Mouse (Mus musculus): ENCODE results near the gene Gm20683. TPM values are rescaled to one million over a fixed set of nuclear protein-coding genes. Genes with fewer than 3 reads are reported as not detected.
A peak's percentile ranks its signal among the peaks of the same experiment; 100 is the strongest.

Gm20683 gene
- total and polyA plus RNA-seq, 2 experiments from 2014 or later, result 1.5 TPM; not detected in 1

GRCm38 (mm10) chr17:25883268-25883667 is 41.7 kb upstream of the Gm20683 start:
- Histone ChIP-seq H3K9me3 (replicated peaks; ENCODE audit: control insufficient read depth, low read length) (no peaks in the 10 kb centered on the region), H3K4me2 (ENCODE audit: low read depth, low read length) (no peak overlapping the region), H3K9ac (replicated peaks; ENCODE audit: low read depth, low read length) (no peak overlapping the region), H3K27ac (ENCODE audit: low read depth) (no peak overlapping the region), H3K36me3 (replicated peaks; ENCODE audit: control insufficient read depth, insufficient read depth, low read length) (peaks cover 28% of the 10 kb centered on the region), H3K4me3 (ENCODE audit: low read depth, low read length) (no peak overlapping the region), H3K27me3 (ENCODE audit: control insufficient read depth, insufficient read depth, low read length) (no peaks in the 10 kb centered on the region), H3K4me1 (ENCODE audit: control insufficient read depth, insufficient read depth) (no peaks in the 10 kb centered on the region)
- TF ChIP-seq CTCF (IDR thresholded peaks at IDR 0.05; ENCODE audit: low read depth), result no peak
- TF ChIP-seq EP300 (IDR thresholded peaks at IDR 0.05; ENCODE audit: low read depth), result no peak
- WGBS, result 91% methylated on average over 8 of the region's 8 CpGs
- DNase-seq (ENCODE audit: low spot score), result no peak
- ATAC-seq (ENCODE audit: insufficient read depth, low read depth), result no peak

GRCm38 (mm10) chr17:25882306-25882705 is 40.7 kb upstream of the Gm20683 start:
- 53% methylated on average over 5 of the region's 5 CpGs for WGBS
- no peak overlapping the region for H3K27ac ChIP-seq (ENCODE audit: low read depth)
- 0 out of 2 replicates have a peak, but pooled peaks have one; percentile 6 for ATAC-seq (ENCODE audit: insufficient read depth, low read depth)

GRCm38 (mm10) chr17:25881691-25882090 is 40.1 kb upstream of the Gm20683 start:
- Histone ChIP-seq H3K27ac (ENCODE audit: low read depth) (no peak overlapping the region), H3K27me3 (ENCODE audit: control insufficient read depth, insufficient read depth, low read length) (no peaks in the 10 kb centered on the region), H3K36me3 (replicated peaks; ENCODE audit: control insufficient read depth, insufficient read depth, low read length) (peaks cover 25% of the 10 kb centered on the region), H3K4me3 (ENCODE audit: low read depth, low read length) (no peak overlapping the region), H3K9ac (replicated peaks; ENCODE audit: low read depth, low read length) (no peak overlapping the region), H3K9me3 (replicated peaks; ENCODE audit: control insufficient read depth, low read length) (no peaks in the 10 kb centered on the region), H3K4me1 (ENCODE audit: control insufficient read depth, insufficient read depth) (no peaks in the 10 kb centered on the region), H3K4me2 (ENCODE audit: low read depth, low read length) (no peak overlapping the region)
- ATAC-seq (ENCODE audit: insufficient read depth, low read depth) (no peak), DNase-seq (ENCODE audit: low spot score) (no peak)
- TF ChIP-seq EP300 (IDR thresholded peaks at IDR 0.05; ENCODE audit: low read depth), result no peak
- TF ChIP-seq CTCF (IDR thresholded peaks at IDR 0.05; ENCODE audit: low read depth), result no peak
- 66% methylated on average over 4 of the region's 4 CpGs for WGBS

More at GRCm38 (mm10) chr17:25882306-25882705, 40.7 kb upstream of the Gm20683 start:
- DNase-seq (ENCODE audit: low spot score), result no peak
- Histone ChIP-seq H3K27me3 (ENCODE audit: control insufficient read depth, insufficient read depth, low read length) (no peaks in the 10 kb centered on the region), H3K9ac (replicated peaks; ENCODE audit: low read depth, low read length) (no peak overlapping the region), H3K9me3 (replicated peaks; ENCODE audit: control insufficient read depth, low read length) (no peaks in the 10 kb centered on the region), H3K36me3 (replicated peaks; ENCODE audit: control insufficient read depth, insufficient read depth, low read length) (peaks cover 25% of the 10 kb centered on the region), H3K4me3 (ENCODE audit: low read depth, low read length) (no peak overlapping the region), H3K4me2 (ENCODE audit: low read depth, low read length) (no peak overlapping the region), H3K4me1 (ENCODE audit: control insufficient read depth, insufficient read depth) (no peaks in the 10 kb centered on the region)
- TF ChIP-seq CTCF (IDR thresholded peaks at IDR 0.05; ENCODE audit: low read depth) (no peak), EP300 (IDR thresholded peaks at IDR 0.05; ENCODE audit: low read depth) (no peak)

GRCm38 (mm10) chr17:25880913-25881641 is 39.5 kb upstream of the Gm20683 start:
- WGBS, result 25% methylated on average over 5 of the region's 5 CpGs
- no peaks in the 10 kb centered on the region for H3K9me3 ChIP-seq (replicated peaks; ENCODE audit: control insufficient read depth, low read length)
- no peak overlapping the region for H3K9ac ChIP-seq (replicated peaks; ENCODE audit: low read depth, low read length)
- no peak overlapping the region for H3K27ac ChIP-seq (ENCODE audit: low read depth)
- no peak overlapping the region for H3K4me3 ChIP-seq (ENCODE audit: low read depth, low read length)
- peaks cover 5% of the 10 kb centered on the region; the same call in 1 of the 2 replicates for H3K4me1 ChIP-seq (ENCODE audit: control insufficient read depth, insufficient read depth)
- ATAC-seq (ENCODE audit: insufficient read depth, low read depth) (no peak), DNase-seq (ENCODE audit: low spot score) (no peak)
- H3K27me3 ChIP-seq (ENCODE audit: control insufficient read depth, insufficient read depth, low read length), result no peaks in the 10 kb centered on the region
- peaks cover 25% of the 10 kb centered on the region for H3K36me3 ChIP-seq (replicated peaks; ENCODE audit: control insufficient read depth, insufficient read depth, low read length)
- TF ChIP-seq CTCF (IDR thresholded peaks at IDR 0.05; ENCODE audit: low read depth), result no peak
- TF ChIP-seq EP300 (IDR thresholded peaks at IDR 0.05; ENCODE audit: low read depth), result no peak
- H3K4me2 ChIP-seq (ENCODE audit: low read depth, low read length), result no peak overlapping the region

- peaks cover 25% of the 10 kb centered on the region for H3K36me3 ChIP-seq (replicated peaks; ENCODE audit: control insufficient read depth, insufficient read depth, low read length)
- no peaks in the 10 kb centered on the region for H3K27me3 ChIP-seq (ENCODE audit: control insufficient read depth, insufficient read depth, low read length)
- no peak within 1 kb of the TSS for H3K4me2 ChIP-seq (ENCODE audit: low read depth, low read length)
- DNase-seq (ENCODE audit: low spot score), result no peak
- no peak for TF ChIP-seq EP300 (IDR thresholded peaks at IDR 0.05; ENCODE audit: low read depth)
- TF ChIP-seq CTCF (IDR thresholded peaks at IDR 0.05; ENCODE audit: low read depth), result no peak
- ATAC-seq (ENCODE audit: insufficient read depth, low read depth), result no peak
- no peak within 1 kb of the TSS for H3K9ac ChIP-seq (replicated peaks; ENCODE audit: low read depth, low read length)
- no peak within 1 kb of the TSS for H3K4me3 ChIP-seq (ENCODE audit: low read depth, low read length)
- no peak within 1 kb of the TSS for H3K27ac ChIP-seq (ENCODE audit: low read depth)
- peaks cover 10% of the 10 kb centered on the region; the same call in 1 of the 2 replicates for H3K4me1 ChIP-seq (ENCODE audit: control insufficient read depth, insufficient read depth)
- no peaks in the 10 kb centered on the region for H3K9me3 ChIP-seq (replicated peaks; ENCODE audit: control insufficient read depth, low read length)
- 65% methylated on average over 5 of the region's 5 CpGs for WGBS
Measured at GRCm38 (mm10) chr17:25880196-25880910, 38.8 kb upstream of the Gm20683 start, which contains the start of gene Wfikkn1. Gene Wfikkn1, minus strand, starts transcription at chr17:25880858.

All from heart, postnatal 0 days (tissue).